Mouse (Mus musculus) spleen, adult 12 weeks (tissue): ENCODE data around the gene Sp4.
A peak's percentile ranks its signal among the peaks of the same experiment; 100 is the strongest.

ENCODE experiments used
- DNase-seq: peaks from one replicate; pipeline ENCODE4 v3.0.0; 2022; ENCODE audit warnings: low spot score

Sp4 gene

GRCm38 (mm10) chr12:118264905-118265304 lies 36.3 kb downstream of the Sp4 start:
- DNase-seq = no peak

GRCm38 (mm10) chr12:118263878-118264277 lies 37.4 kb downstream of the Sp4 start:
- DNase-seq = no peak

GRCm38 (mm10) chr12:118255292-118255782 lies 45.9 kb downstream of the Sp4 start:
- no peak for DNase-seq

- DNase-seq = no peak
Observed at GRCm38 (mm10) chr12:118221182-118221581, 80.1 kb downstream of the Sp4 start.

GRCm38 (mm10) chr12:118220062-118220461 lies 81.2 kb downstream of the Sp4 start:
- DNase-seq = no peak

- DNase-seq = no peak
Observed at GRCm38 (mm10) chr12:118212163-118212562, 89.1 kb downstream of the Sp4 start.

- DNase-seq = peak; percentile 40
Observed at GRCm38 (mm10) chr12:118198386-118199093, 102.7 kb downstream of the Sp4 start, which contains the start of gene Dnah11. Gene Dnah11 (minus strand): TSS chr12:118199043.

GRCm38 (mm10) chr12:118196583-118196982 lies 104.7 kb downstream of the Sp4 start:
- no peak for DNase-seq

- DNase-seq = no peak
Observed at GRCm38 (mm10) chr12:118189535-118189934, 111.7 kb downstream of the Sp4 start.

GRCm38 (mm10) chr12:118187663-118188062 lies 113.6 kb downstream of the Sp4 start:
- no peak for DNase-seq

GRCm38 (mm10) chr12:118186881-118187489 lies 114.3 kb downstream of the Sp4 start:
- DNase-seq = no peak

- DNase-seq = no peak
Observed at GRCm38 (mm10) chr12:118186120-118186880, 114.9 kb downstream of the Sp4 start.
